Mouse (Mus musculus): ENCODE measurements around the gene Retsat.

Retsat gene

GRCm38 (mm10) chr6:72604066-72604465 is 5.8 kb downstream of the Retsat start:
- POLR2A ChIA-PET = interaction anchor here in 2 of 4 experiments (0.6 to 3.5 kb wide), 12 partner anchors 9 to 238 kb away, joined by 3 to 13 read pairs (median 3); partner anchors contain the start of genes Mat2a (in 2 of the 2) and Tgoln1 (in 1 of the 2)
- CTCF ChIA-PET = interaction anchor here in 1 of 4 experiments (1.8 kb wide), 1 partner anchor 43 kb away, joined by 4 read pairs; no protein-coding TSS in a partner anchor

DNA sequence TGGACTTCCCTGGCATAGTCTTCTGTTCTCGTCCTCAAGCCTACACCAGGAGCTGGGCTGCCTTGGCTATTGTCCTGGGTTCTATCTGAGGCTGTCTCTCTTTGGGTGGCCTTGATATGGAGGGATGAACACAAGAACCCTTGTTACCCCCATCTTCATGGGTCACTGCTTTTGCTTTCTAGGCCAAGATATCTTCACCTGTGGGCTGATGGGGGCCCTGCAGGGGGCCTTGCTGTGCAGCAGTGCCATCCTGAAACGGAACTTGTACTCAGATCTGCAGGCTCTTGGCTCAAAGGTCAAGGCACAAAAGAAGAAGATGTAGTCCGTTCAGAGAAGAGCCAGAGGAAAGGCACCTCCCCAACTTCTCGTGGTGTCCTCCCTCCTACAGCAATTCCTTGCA is 8.8 kb downstream of the Retsat start:
- ChIA-PET CTCF (no interaction called here), POLR2A (interaction anchor here in 3 of 4 experiments (1.1 to 4.8 kb wide), 8 partner anchors 8 to 285 kb away, joined by 3 to 32 read pairs (median 9); partner anchors contain the start of genes Tgoln1 (in 3 of the 3), Elmod3 (in 2 of the 3) and Retsat (in 2 of the 3))

GRCm38 (mm10) chr6:72607676-72608075 is 9.4 kb downstream of the Retsat start:
- ChIA-PET POLR2A (interaction anchor here (0.6 to 4.8 kb wide), 16 partner anchors 9 to 566 kb away, joined by 3 to 32 read pairs (median 4); partner anchors contain the start of genes Tgoln1 (in 4 of the 4), Elmod3 (in 2 of the 4), Retsat (in 2 of the 4) and Tcf7l1 (in 1 of the 4)), CTCF (interaction anchor here in 1 of 4 experiments (1.6 kb wide), 1 partner anchor 59 kb away, joined by 3 read pairs; no protein-coding TSS in a partner anchor)

GRCm38 (mm10) chr6:72608662-72609184 is 10.4 kb downstream of the Retsat start:
- CTCF ChIA-PET = interaction anchor here in 2 of 4 experiments (0.5 to 1.6 kb wide), 4 partner anchors 8 to 269 kb away, joined by 3 to 4 read pairs (median 3); partner anchors contain the start of genes Elmod3 (in 1 of the 2) and Retsat (in 1 of the 2)
- POLR2A ChIA-PET = interaction anchor here (0.6 to 4.8 kb wide), 28 partner anchors 8 to 524 kb away, joined by 3 to 32 read pairs (median 4); partner anchors contain the start of genes Tgoln1 (in 4 of the 4), Elmod3 (in 2 of the 4), Retsat (in 2 of the 4) and Tcf7l1 (in 1 of the 4)

- ChIA-PET CTCF (interaction anchor here in 1 of 4 experiments (0.7 kb wide), 1 partner anchor 36 kb away, joined by 6 read pairs; no protein-coding TSS in a partner anchor), POLR2A (interaction anchor here in 3 of 4 experiments (0.8 to 4.8 kb wide), 8 partner anchors 9 to 198 kb away, joined by 3 to 32 read pairs (median 5); partner anchors contain the start of genes Elmod3 (in 3 of the 3), Retsat (in 3 of the 3) and Tcf7l1 (in 1 of the 3))
Observed at GRCm38 (mm10) chr6:72610261-72610660, 12.0 kb downstream of the Retsat start.

- CTCF ChIA-PET = no interaction called here
- POLR2A ChIA-PET = interaction anchor here in 2 of 4 experiments (0.5 to 3.0 kb wide), 8 partner anchors 7 to 287 kb away, joined by 3 to 18 read pairs (median 4); no protein-coding TSS in a partner anchor
Observed at GRCm38 (mm10) chr6:72615151-72615550, 16.9 kb downstream of the Retsat start.

GRCm38 (mm10) chr6:72615561-72616375 is 17.5 kb downstream of the Retsat start:
- CTCF ChIA-PET = no interaction called here

GRCm38 (mm10) chr6:72616643-72617288 is 18.5 kb downstream of the Retsat start, which contains the start of gene Tgoln1:
TSS of gene Tgoln1 (minus strand) at chr6:72617000.
- CTCF ChIA-PET = interaction anchor here in 3 of 4 experiments (0.6 to 1.0 kb wide), 5 partner anchors 15 to 226 kb away, joined by 3 read pairs; partner anchors contain the start of genes Elmod3 (in 1 of the 3), Retsat (in 1 of the 3) and Vamp8 (in 1 of the 3)
- POLR2A ChIA-PET = interaction anchor here (0.5 to 3.0 kb wide), 60 partner anchors 8 to 400 kb away, joined by 3 to 18 read pairs (median 4); partner anchors contain the start of genes Elmod3 (in 3 of the 4), Mat2a (in 3 of the 4), Retsat (in 3 of the 4) and Tcf7l1 (in 2 of the 4)

More at GRCm38 (mm10) chr6:72615561-72616375, 17.5 kb downstream of the Retsat start:
- POLR2A ChIA-PET = interaction anchor here in 3 of 4 experiments (0.6 to 3.0 kb wide), 30 partner anchors 7 to 343 kb away, joined by 3 to 18 read pairs (median 4); partner anchors contain the start of genes Elmod3 (in 2 of the 3), Retsat (in 2 of the 3), Ggcx (in 1 of the 3) and Mat2a (in 1 of the 3)

DNA sequence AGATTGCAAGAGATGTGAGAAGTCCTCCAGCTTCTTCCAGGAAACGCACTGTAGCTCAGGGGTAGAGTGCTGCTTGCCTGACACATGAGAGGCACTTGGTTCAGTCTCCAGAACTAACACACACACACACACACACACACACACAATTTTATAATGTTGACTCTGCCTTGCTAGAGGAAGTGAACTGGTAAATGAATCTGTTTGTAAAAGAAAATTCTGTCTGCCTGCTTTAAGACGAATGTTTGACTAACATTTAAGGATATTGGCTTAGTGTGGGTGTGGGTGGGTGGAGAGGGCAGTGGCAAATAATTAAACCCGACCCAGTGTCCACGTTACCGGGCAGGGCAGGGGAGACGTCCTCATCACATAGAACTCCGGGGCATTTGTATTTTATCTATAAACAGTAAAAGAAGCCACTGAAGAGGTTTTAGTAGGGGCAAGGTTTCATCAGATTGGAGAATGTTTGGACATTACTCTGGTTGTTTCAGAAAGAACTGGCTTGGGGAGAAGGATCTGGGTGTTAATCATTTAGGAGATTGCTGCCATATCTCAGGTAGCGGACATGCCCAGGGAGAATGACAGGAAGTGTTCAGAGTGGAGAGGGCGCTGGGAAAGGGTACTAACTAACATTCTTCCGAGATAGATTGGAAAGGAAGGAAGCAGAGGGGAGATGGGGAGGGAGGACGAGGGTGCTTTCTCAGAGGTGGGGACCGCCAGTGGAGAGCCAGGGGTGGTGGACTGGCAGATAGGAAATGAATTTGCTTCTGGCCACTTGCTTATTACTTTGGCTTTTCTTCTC is 21.7 kb downstream of the Retsat start:
- ChIA-PET CTCF (no interaction called here), POLR2A (interaction anchor here in 3 of 4 experiments (0.6 to 1.2 kb wide), 5 partner anchors 16 to 343 kb away, joined by 3 to 7 read pairs (median 3); partner anchors contain the start of genes Elmod3 (in 2 of the 3) and Retsat (in 2 of the 3))

GRCm38 (mm10) chr6:72620920-72621319 is 22.6 kb downstream of the Retsat start:
- POLR2A ChIA-PET = interaction anchor here in 1 of 4 experiments (0.8 to 1.2 kb wide), 2 partner anchors 34 to 207 kb away, joined by 4 to 6 read pairs; no protein-coding TSS in a partner anchor

GRCm38 (mm10) chr6:72622917-72623316 is 24.6 kb downstream of the Retsat start:
- ChIA-PET CTCF (interaction anchor here (0.5 to 1.6 kb wide), 9 partner anchors 21 to 300 kb away, joined by 3 to 5 read pairs (median 3); partner anchors contain the start of gene Tcf7l1 (in 1 of the 4)), POLR2A (interaction anchor here (0.6 to 3.7 kb wide), 23 partner anchors 11 to 866 kb away, joined by 3 to 15 read pairs (median 4); partner anchors contain the start of genes Elmod3 (in 2 of the 4), Mat2a (in 2 of the 4), Retsat (in 2 of the 4) and Ggcx (in 1 of the 4))

More at GRCm38 (mm10) chr6:72620920-72621319, 22.6 kb downstream of the Retsat start:
- CTCF ChIA-PET = no interaction called here

DNA sequence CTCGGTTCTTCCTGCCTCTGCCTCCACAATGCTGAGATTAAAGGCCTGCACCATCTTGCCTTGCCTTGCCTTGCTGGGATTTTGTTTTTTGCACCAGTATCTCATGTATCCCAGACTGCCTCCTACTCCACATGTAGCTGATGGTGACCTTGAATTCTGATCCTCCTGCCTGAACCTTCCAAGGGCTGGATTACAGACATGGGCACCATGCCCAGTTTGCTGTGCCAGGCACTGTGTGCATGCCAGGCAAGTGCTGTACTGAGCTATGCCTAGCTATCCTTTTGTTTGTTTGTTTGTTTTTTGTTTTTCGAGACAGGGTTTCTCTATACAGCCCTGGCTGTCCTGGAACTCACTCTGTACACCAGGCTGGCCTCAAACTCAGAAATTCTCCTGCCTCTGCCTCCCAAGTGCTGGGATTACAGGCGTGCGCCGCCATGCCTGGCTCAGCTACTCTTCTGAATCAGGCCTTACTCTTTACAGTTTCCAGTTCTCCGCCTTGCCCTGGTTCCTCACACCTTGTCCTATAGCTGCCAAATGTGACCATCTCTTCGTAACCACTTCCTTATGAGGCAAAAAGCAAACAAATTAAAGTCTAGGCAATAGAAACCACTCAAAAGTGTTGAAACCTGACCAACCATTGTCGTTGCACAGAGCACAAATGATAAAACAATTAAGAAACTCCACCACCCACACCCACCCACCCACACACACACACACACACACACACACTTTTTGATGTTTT is 25.6 kb downstream of the Retsat start:
- ChIA-PET CTCF (interaction anchor here in 2 of 4 experiments (0.5 to 1.6 kb wide), 5 partner anchors 22 to 301 kb away, joined by 3 to 6 read pairs (median 5); no protein-coding TSS in a partner anchor), POLR2A (interaction anchor here (0.7 to 3.7 kb wide), 14 partner anchors 9 to 184 kb away, joined by 3 to 15 read pairs (median 4); partner anchors contain the start of genes Elmod3 (in 2 of the 4), Retsat (in 2 of the 4) and Mat2a (in 1 of the 4))

GRCm38 (mm10) chr6:72626391-72626790 is 28.1 kb downstream of the Retsat start:
- CTCF ChIA-PET = interaction anchor here in 1 of 4 experiments (1.0 kb wide), 1 partner anchor 177 kb away, joined by 3 read pairs; no protein-coding TSS in a partner anchor
- POLR2A ChIA-PET = interaction anchor here in 1 of 4 experiments (1.7 kb wide), 1 partner anchor 10 kb away, joined by 5 read pairs; the partner anchor contains the start of gene Tgoln1

GRCm38 (mm10) chr6:72627276-72627675 is 29.0 kb downstream of the Retsat start:
- CTCF ChIA-PET = interaction anchor here in 1 of 4 experiments (1.0 kb wide), 1 partner anchor 176 kb away, joined by 3 read pairs; no protein-coding TSS in a partner anchor

DNA sequence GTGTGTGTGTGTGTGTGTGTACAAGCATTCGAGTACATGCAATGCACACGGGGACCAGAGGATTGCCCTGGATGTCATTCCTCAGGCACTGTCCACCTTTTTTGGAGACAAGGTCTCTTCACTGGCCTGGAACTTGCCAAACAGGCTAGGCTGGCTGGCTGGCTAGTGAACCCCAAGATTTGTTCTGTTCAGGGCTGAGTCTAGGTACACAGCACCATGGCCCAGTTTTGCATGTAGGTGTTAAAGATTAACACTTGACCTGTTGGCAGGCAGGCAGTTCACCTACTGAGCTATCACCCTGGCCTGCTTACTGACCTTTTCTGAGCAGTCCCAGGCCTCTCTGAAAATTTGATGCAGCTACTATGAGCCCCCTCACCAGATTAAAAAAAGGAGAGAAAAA is 32.1 kb downstream of the Retsat start:
- ChIA-PET POLR2A (interaction anchor here in 3 of 4 experiments (0.7 to 2.5 kb wide), 7 partner anchors 11 to 198 kb away, joined by 3 to 10 read pairs (median 4); partner anchors contain the start of gene Tgoln1 (in 2 of the 3)), CTCF (interaction anchor here in 1 of 4 experiments (0.7 kb wide), 1 partner anchor 260 kb away, joined by 3 read pairs; no protein-coding TSS in a partner anchor)

More at GRCm38 (mm10) chr6:72627276-72627675, 29.0 kb downstream of the Retsat start:
- POLR2A ChIA-PET = interaction anchor here in 3 of 4 experiments (0.6 to 1.7 kb wide), 8 partner anchors 11 to 742 kb away, joined by 3 to 5 read pairs (median 3); partner anchors contain the start of gene Tgoln1 (in 2 of the 3)
